Mouse (Mus musculus) lung, adult 18-20 months (tissue): Measurements from ENCODE around the gene 2300009A05Rik.

Experiments
- DNase-seq, 2 experiments: peaks; one replicate each; pipeline ENCODE4 v3.0.0; 2022; ENCODE audit warnings: mixed read lengths in 2 of 2

2300009A05Rik gene

DNA sequence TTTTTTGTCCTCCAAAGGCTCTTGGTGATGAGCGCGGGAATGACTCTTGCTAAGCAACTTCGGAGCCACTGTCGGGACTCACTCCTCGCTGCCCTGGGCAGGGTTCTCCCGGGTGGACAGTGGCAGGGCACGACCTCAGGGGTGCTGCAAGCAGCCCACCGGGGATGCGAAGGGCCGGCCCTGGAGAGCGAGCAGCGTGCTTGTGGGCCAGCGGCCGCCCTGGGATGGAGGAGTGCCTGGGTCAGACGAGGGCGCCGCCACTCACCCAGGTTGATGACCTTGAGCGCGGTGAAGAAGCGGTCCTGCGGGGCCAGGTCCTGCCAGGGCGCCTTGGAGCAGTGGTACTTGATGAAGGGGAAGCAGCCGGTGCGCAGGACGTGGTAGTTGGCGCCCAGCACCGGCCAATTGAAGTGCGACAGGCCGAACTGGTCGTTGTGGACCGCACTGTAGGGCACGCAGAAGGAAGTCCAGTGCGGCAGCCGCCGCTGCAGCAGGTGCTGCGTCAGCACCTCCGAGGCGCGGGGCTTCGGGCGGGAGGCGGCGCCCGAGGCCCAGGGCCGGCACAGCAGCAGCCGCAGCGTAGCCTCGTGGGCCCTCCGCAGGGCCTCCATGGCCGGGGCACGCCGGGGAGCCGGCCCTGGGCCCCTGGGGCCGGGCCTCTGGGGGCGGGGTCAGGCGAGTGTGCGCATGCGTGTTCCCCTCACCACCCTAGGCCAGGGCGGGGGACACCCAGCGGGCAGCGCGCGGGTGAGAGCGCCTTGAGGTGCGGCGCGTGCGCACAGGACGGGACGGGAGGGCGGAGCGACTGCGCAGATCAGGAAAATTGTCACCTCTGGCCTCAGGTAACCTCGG, at the start of gene 2300009A05Rik:
TSS of gene 2300009A05Rik (minus strand) at position 636 of the 852 bp plus-strand sequence.
- peak; percentile 97 for DNase-seq

DNA sequence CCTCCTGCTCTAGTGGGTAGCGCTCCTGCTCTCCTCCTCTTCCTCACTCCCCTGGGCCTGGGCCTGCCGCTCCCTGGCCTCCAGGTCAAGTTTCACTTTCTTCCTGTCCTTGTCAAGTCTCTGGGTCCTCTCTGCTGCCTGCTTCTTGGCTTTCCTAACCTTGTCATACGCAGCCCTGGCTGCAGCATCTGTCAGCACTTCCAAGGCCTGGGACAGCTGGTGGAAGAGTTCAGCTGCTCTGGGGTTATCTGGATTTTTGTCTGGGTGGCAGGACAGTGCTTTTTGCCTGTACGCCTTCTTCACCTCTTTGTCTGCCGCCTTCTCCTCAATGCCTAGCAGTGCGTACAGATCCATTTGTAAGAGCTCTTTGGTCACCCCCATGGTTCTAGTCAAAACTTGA, 44.6 kb upstream of the 2300009A05Rik start:
- DNase-seq: no peak

DNA sequence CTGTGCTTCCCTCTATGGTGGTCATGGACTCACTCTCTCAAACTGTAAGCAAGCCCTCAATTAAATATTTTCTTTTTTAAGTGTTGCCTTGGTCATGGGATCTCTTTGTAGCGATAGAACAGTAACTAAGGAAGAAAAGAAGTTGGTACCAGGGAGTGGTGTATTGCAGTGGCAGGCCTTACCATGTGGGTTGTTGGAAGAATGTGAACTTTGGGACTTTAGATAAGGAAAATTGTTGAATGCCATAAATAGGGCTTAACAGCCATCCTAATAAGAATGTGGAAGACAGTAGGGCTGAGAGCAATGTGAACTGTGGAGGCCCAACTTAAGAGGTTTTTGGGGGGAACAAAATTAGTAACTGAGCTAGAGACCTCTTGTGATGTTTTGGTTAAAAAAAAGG, 31.6 kb upstream of the 2300009A05Rik start:
- DNase-seq: no peak

DNA sequence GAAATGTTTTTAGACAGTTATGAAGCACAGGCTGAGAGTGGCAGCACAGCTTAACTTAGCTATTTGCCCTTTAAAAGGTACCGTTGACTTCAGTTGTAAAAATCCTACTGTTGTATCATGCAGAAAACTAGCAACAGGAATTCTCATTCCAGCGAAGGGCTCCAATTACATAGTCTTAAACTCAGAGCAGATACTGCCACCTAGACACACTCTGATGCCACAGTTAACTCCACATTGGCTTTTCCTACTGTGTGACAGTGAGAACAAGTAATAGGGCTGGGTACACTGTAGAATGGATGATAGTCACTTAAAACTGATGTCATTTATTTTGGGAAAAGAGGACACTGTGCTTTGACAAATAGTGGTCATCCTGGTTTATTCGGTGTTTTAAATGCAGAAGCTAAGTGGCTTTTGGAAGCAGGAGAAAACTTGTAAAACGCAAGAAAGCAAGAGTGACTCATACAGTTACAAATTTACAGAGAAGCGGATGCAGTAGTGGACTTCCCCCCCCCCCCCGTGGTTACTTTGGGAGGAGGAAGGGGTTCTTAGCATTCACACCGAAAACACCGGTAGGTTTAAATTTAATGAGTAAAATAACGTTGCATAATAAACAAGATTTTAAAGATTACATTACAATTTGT, 22.2 kb upstream of the 2300009A05Rik start:
- no peak for DNase-seq

DNA sequence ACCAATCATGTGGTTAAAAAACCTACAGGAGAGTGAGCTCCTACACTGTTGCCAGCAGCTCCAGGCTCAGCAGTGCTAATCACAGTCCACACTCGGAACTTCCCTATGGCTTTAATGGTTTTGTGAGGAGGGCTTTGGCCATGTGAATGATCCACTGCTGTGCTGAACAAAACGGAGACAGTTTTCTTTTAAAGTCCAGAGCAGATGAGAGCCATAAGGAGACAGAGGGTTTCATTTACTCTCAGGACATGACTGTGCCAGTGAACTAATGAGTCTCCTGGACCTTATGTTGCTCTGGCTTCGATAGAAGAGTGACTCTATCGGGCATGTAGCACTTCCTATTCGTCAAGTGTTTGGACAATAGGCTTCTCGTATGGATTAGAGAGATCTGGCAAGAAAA, 21.4 kb upstream of the 2300009A05Rik start:
- DNase-seq: no peak

DNA sequence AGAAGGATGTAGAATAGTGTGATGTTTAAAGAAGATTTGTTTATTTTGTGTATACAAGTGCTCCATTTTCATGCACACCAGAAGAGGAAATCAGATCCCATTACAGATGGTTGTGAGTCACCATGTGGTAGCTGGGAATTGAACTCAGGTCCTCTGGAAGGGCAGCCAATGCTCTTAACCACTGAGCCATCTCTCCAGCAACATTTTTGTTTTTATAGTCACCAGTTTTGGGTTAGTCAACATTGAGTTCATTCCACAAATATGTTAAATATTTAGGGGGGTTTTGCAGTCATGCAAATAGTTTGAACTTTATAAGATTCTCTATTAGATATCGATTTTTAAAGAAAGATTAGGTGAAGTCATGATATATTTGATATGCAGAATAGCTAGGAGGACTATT, 1.1 kb upstream of the 2300009A05Rik start:
- no peak for DNase-seq

DNA sequence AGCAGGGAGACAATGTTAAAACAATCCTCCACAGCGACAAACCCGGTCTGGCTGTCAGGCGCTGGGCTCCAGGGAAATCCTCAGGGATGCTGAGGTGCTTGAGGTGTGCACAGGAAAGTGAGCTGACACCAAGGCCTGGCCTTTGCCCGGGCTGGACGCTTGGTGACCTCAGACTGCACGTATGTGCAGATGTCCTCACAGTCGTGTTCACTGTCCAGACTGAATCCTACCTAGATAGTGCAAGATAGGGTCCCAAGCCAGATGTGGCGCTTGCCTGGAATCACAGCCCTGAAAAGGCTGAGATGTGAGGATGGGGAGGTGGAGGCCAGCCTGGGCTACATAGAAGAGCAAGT, 393 bp upstream of the 2300009A05Rik start:
- no peak for DNase-seq

DNA sequence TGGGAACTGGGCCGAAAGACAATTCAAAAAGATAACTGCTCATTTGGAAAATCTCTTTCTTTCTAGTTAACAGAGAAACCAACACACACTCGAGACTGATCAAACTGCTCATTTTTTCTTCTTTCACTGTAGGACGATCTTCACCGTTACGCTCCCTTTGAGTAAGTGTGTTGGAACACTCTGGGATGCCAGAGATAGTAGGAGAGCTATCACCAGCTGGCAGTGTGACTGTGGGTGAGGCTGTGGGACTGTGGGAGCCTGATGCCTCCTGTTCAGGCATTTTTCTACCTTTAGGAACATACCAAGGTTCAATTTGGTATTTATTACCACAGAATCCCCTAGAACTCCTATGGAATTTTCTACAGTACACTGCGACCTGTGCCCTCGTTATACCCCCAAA, 3.4 kb downstream of the 2300009A05Rik start:
- DNase-seq: no peak

DNA sequence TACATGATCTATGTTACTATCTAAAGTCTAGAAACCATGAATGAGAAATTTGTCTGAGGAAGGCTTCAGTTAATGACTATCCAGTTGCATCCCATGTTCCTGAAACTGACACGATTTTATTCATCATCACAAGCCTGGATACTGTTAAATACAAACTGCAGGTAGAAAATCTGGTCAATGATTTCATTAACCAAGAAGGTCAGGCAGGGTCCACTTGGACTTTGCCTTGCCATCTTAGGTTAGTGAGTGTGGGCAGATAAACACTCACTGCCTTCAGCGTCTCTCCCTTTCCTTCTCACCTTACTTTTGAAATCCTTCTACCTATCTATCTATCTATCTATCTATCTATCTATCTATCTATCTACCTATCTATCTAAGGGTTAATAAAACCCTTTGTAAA, 7.7 kb downstream of the 2300009A05Rik start:
- no peak for DNase-seq

DNA sequence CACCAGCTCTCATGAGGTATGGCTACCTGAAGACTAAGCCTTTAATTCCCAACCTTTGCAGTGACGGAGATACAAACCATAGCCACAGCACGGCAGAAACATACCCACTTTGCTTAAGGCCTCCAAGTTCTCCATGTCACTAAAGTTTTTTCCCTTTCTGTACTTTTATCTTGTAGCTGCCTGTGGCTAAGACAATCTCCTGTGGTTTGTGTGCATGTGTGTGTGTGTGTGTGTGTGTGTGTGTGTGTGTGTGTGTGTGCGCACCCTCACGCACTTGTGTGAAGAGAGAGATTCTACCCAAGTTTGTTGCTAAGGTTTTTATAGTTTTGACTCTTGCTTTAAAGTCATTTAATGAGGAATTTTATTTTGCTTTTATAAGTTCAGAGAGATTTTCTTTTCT, 16.3 kb downstream of the 2300009A05Rik start:
- DNase-seq: no peak

DNA sequence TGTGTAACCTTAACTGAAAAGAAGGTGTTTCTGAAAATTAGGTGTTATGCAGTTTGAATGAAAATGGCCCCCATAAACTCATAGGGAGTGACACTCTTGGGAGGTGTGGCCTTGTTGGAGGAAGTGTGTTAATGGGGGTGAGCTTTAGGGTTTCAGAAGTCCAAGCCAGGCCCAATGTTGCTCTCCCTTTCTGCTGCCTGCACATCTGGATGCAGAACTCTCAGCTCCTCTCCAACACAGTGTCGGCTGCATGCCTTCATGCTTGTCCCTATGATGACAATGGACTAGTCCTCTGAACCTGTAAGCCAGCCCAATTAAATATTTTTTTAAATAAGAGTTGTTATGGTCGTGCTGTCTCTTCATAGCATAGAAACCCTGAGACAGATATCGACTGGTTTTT, 18.7 kb downstream of the 2300009A05Rik start:
- no peak for DNase-seq

DNA sequence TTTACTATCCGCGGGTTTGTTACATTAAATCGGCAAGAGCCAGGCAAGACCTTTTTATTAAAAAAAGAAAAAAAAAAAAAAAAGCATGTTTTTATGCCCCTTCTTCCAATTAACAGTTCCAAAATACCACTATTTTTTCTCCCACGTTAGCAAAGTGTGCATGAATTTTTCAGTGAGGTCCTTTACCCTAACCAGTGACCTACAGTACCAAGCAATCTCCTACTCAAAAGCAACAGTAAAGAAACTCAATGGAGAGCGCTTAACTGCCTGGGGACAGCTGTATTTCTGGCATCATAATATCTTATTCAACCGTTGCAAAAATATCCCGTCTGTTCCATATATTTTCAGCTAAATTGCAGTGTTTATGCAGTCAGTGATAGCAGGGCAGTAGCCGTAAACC, 20.9 kb downstream of the 2300009A05Rik start:
- no peak for DNase-seq

DNA sequence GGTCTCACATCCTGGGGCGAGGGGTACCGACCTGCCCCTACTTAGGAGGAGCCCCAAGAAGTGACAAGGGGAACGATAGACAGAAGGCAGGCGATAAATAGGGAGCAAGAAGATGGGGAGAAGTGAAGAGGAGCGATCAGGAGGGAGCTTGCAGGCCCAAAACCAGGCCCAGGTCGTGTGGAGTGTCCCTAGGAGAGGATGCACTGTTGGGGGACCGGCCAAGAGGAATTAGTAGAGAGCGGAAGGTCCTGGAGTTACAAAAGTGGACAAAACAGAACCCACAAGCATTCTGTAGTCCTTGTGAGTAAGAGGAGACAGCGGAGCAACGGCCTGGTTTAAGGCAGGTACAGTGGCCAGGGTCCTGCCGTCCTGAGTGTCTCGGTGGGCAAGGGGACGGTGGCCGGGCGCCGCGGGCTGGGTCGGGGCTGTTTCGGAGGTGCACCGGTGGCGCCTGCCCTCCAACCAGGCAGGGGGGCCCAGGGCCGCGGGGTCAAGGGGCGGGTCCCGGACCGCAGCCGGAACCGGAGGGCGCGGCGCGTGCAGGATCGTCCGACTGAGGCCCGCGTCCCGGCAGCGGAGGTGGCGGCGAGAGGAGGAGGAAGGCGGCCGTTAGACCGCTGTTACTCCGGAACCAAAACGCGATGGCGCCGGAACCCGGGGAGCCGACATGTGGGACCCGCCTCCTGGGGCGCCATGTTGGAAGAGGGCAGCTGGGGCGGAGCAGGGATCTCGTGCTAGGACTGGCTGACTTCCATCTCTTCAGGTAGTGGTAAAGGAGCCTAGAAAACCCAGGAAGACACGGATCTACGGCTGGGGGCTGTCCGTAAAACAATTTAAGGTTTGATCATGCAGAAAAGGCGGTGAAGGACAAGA, 21.5 kb downstream of the 2300009A05Rik start, which contains the start of gene Map2k5:
TSS of gene Map2k5 (minus strand) at position 633 of the 873 bp plus-strand sequence.
- DNase-seq: peak; percentile 92 to 94

DNA sequence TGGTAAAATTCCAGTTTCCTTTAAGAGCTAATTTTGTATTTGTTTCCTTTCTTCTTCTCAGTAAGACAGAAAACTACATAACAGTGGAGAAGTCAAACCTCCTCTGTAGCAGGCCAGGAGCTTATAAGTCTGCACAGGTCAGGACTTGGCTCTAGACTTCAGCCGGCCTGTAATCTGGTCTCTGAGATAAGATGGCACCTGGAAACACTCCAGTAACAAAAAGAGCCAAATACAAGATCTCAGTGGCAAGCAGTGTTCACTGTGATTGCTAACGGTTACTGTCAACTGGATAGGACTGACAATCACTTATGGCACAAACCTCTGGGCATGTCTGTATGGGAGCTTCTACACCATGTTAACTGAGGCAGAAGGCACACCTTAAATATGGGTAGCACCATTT, 25.7 kb downstream of the 2300009A05Rik start:
- no peak for DNase-seq

DNA sequence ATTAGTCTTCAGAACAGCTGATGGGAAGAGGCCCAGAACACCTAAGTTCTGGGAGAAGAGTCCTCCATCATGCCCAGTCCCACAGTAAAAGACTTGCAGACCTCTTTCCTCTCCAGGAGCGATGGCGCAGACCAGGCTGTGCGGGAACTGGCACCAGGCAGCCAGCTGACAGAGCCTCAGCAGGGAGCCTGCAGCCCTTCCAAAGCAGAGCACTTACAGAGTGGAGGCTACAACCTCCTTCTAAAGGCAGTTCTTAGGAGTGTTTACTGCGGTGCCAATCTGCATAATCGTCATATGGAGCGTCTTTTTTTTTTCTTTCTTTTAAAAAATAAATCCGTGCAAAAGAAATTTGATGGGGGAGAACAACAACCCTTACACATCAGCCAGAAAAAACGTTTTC, 26.5 kb downstream of the 2300009A05Rik start:
- DNase-seq: no peak

DNA sequence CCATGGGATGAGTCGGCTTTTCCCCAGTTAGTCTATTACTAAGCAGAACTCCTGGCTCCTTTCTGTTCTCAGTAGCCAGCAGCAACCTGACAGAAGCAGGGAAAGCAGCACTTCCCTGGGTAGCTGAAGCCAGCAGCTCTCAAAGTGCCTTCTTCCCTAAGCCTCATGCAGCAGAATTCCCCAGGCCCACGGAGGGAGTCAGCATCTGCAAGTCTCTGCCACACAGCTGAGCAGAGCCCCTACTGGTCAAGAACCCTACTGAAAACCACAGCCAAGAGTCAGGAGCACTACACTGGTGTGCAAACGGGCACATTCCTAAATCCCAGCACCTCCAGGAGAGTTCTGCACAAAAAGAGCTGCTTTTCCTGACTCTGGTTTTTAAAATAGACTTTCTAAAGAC, 38.6 kb downstream of the 2300009A05Rik start:
- no peak for DNase-seq

DNA sequence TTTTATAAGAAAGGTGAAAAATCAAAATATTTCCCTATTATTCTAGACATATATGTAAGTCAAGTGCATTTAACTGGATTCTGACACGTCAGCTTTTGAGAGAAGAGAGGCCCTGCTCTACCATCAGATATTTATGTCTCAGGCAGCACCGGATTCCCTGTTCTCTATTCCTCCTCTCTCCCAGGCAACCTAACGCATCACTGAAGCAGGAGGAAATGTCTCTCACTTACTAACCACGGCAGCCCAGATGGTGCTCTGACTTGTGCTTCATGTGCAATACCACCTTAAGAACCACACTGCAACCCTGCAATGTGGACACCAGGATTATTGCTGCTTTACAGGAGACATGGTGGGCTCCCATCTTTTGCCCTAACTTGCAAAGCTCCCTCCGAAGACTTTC, 40.0 kb downstream of the 2300009A05Rik start:
- no peak for DNase-seq

DNA sequence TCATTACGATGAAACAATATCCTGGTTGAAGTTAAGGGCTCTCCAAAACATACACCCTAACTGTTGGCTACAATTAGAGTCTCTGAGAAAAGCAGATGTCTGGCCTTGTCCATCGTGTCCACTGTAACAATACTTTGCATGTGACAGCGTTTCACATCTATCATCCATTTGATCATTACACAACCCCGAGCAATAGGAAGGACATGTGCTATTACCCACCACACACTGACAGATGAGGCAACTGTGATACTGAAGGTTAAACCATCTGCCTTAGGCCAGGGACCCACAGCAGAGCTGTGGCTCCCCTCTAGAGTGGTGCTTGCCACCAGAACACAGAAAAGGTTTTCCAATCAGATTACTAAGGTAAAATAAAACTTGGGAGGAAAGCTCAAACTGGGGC, 42.3 kb downstream of the 2300009A05Rik start:
- no peak for DNase-seq

DNA sequence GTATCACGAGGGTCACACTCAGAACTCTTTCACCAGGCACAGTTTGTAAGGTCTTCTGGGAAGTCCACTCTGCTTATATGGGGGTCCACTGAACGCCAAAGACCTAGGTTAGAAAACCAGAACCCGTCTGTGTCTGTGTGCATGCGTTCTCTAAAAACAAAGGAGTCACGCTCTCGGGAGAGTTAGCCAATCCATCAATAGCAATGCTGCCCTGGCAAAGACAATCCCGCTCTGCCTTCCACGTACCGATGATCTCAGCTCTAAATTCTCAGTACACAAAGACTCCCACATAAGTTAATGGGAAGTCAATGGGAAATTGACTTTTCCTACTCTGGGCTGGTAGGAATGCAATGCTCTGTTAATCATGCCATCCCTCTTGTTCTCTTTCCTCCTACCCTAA, 42.8 kb downstream of the 2300009A05Rik start:
- no peak for DNase-seq

DNA sequence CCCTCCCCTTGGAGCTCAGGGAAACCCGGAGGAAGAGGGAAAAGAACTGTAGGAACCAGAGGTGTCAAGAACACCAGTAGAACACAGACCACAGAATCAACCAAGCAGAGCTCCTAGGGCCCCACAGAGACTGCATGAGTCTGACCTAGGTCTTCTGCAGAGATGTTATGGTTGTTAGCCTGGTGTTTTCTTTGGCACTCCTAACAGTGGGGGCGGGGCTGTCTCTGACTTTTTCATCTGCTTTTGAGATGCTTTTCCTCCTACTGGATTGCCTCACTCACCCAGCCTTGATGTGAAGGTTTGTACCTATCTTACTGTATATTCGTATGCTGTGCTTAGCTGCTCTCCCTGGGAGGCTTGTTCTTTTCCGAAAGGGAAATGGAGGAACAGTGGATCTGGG, 44.9 kb downstream of the 2300009A05Rik start:
- no peak for DNase-seq

DNA sequence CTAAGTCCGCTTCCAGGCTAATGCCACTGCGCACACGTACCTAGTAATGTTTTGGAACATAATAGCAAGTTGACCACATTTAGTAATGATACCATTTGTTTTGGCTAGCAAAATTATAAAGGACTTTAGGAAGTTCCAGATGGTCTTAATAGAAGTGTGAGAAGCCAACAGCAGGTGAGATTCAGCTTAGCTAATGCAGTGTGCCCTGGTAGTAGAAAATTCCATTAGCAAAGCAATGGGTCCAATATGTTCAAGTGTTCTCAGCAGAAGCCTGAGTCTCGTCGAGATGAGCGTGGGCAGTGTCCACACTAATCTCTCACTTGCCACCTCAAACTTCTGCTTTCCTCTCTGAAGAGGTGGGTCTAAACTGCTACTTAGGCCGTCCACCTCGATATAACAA, 49.0 kb downstream of the 2300009A05Rik start:
- no peak for DNase-seq

DNA sequence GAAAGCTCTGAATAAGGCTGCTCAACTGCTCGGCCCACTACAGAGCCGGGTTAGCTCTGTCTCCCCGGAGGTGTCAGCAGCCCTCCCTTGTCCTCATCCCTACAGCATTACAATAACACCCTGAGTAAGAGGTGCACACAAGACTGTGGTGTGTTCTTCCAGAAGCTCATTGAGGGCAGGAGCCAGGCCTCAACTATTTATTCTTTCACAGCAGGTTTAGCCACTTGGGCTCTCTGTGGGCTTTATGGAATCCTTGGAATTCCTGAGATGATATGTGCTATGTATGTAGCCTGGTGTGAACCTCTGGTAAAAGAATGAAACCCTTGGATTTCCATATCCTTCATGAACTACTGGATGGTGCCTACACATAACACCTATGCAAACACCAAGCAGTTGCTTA, 49.8 kb downstream of the 2300009A05Rik start:
- DNase-seq: peak in 1 of 2 experiments; percentile 7

DNA sequence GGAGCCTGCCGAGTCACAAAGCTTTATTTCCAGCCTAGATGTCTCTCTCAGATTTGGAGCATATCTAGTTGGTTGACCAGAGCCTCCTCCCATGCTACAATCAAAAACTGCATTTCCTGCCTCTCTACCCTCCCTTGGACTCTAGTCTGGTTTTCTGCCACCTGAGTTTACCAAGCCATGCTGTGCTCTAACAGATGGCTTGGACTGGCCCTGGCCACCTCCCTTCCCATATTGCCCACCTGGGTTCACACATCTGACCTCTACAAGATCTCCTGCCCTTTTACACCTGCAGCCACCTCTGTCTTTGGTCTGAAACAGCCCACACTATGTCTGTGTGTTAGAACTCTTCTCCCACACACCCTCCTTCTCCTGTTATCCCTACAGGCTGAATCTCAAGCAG, 50.9 kb downstream of the 2300009A05Rik start:
- DNase-seq: no peak
